Mouse (Mus musculus): ENCODE data around the gene Pnisr. TPM values are rescaled to one million over a fixed set of nuclear protein-coding genes. Genes with fewer than 3 reads are reported as not detected.

Gene Pnisr
- polyA plus RNA-seq (2014; fragmentation: Nextera tagmentation; extraction: Ambion mirVana) = 136 and 144 TPM in 2 replicates

DNA sequence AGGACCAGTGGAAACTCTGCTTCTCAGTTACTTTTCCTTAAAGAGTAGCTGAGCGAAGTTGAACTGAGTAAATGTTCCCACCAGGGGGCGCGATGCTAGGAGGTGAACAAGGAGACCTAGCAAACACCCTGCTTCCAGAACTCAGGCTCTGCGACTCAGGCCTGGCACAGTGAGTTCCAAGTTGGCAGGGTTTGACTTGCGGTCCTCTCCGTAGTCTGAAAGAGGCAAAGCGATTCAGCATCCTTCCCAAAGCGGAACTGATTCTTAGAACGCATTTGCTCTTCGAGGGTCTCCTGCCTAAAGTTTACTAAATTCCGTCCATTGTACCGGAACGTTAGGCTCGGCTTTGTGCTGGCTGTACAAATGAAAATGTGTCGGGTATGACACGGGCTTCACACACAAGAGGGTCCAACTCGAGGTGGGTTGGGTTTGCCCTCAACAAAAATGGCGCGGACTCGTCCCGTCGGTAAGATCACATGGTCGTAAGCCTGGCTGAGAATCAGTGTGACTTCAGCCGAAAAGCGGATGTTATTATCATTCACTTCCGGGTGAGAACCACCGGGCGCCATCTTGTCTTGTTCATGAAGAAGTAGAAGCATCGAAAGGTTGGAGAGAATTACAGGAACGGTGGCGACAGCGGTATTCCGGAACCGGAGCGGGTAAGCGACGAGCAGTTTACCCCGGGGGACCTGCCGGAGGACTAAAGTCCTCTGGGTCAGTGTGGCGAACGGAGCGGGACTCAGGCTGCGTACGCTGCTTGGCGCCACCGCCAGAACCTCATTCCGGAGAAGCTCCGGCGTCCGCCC, at the start of gene Pnisr:
TSS of gene Pnisr (plus strand) at position 103 of the 806 bp plus-strand sequence.
- Histone ChIP-seq H3K4me3 (ENCODE audit: low read depth, low read length) (peak within 1 kb of the TSS; percentile 95), H3K27me3 (replicated peaks; ENCODE audit: control insufficient read depth, insufficient read depth, low read length) (no peaks in the 10 kb centered on the region), H3K9me3 (ENCODE audit: control insufficient read depth, low read length) (no peaks in the 10 kb centered on the region), H3K9ac (ENCODE audit: low read length) (peak within 1 kb of the TSS; percentile 96), H3K4me1 (replicated peaks; ENCODE audit: control insufficient read depth, insufficient read depth, low read length) (peaks cover 8% of the 10 kb centered on the region; the same call in 1 of the 2 replicates), H3K27ac (ENCODE audit: low read depth) (peak within 1 kb of the TSS; percentile 92), H3K36me3 (ENCODE audit: control insufficient read depth, insufficient read depth, low read length) (no peaks in the 10 kb centered on the region), H3K4me2 (ENCODE audit: low read length) (peak within 1 kb of the TSS; percentile 63)
- peak; percentile 98 for DNase-seq (ENCODE audit: low spot score)
- ATAC-seq (replicated peaks; ENCODE audit: low FRiP score, low TSS enrichment, low read depth) = peak; percentile 98
- WGBS = under 1% methylated on average over 50 of the region's 50 CpGs

- Histone ChIP-seq H3K4me3 (ENCODE audit: low read depth, low read length) (no peak overlapping the region), H3K4me2 (ENCODE audit: low read length) (no peak overlapping the region), H3K9ac (ENCODE audit: low read length) (no peak overlapping the region), H3K9me3 (ENCODE audit: control insufficient read depth, low read length) (no peaks in the 10 kb centered on the region), H3K27ac (ENCODE audit: low read depth) (no peak overlapping the region), H3K27me3 (replicated peaks; ENCODE audit: control insufficient read depth, insufficient read depth, low read length) (no peaks in the 10 kb centered on the region), H3K36me3 (ENCODE audit: control insufficient read depth, insufficient read depth, low read length) (peaks cover 63% of the 10 kb centered on the region), H3K4me1 (replicated peaks; ENCODE audit: control insufficient read depth, insufficient read depth, low read length) (no peaks in the 10 kb centered on the region)
- ATAC-seq (replicated peaks; ENCODE audit: low FRiP score, low TSS enrichment, low read depth) (no peak), DNase-seq (ENCODE audit: low spot score) (no peak)
- 97% methylated on average over 1 of the region's 1 CpGs for WGBS
Observed at GRCm38 (mm10) chr4:21801013-21801412, 46.4 kb upstream of the Pnisr start.

GRCm38 (mm10) chr4:21801620-21802019, 45.8 kb upstream of the Pnisr start:
- no peak overlapping the region for H3K9ac ChIP-seq (ENCODE audit: low read length)
- no peak overlapping the region for H3K4me3 ChIP-seq (ENCODE audit: low read depth, low read length)
- no peaks in the 10 kb centered on the region for H3K9me3 ChIP-seq (ENCODE audit: control insufficient read depth, low read length)
- H3K36me3 ChIP-seq (ENCODE audit: control insufficient read depth, insufficient read depth, low read length) = peaks cover 69% of the 10 kb centered on the region
- no peaks in the 10 kb centered on the region for H3K27me3 ChIP-seq (replicated peaks; ENCODE audit: control insufficient read depth, insufficient read depth, low read length)
- DNase-seq (ENCODE audit: low spot score) = no peak
- no peak overlapping the region for H3K4me2 ChIP-seq (ENCODE audit: low read length)
- ATAC-seq (replicated peaks; ENCODE audit: low FRiP score, low TSS enrichment, low read depth) = no peak
- no peak overlapping the region for H3K27ac ChIP-seq (ENCODE audit: low read depth)
- WGBS = 93% methylated on average over 2 of the region's 2 CpGs
- no peaks in the 10 kb centered on the region for H3K4me1 ChIP-seq (replicated peaks; ENCODE audit: control insufficient read depth, insufficient read depth, low read length)

- Histone ChIP-seq H3K9me3 (ENCODE audit: control insufficient read depth, low read length) (no peaks in the 10 kb centered on the region), H3K36me3 (ENCODE audit: control insufficient read depth, insufficient read depth, low read length) (peaks cover 50% of the 10 kb centered on the region), H3K27me3 (replicated peaks; ENCODE audit: control insufficient read depth, insufficient read depth, low read length) (no peaks in the 10 kb centered on the region), H3K4me3 (ENCODE audit: low read depth, low read length) (no peak overlapping the region), H3K4me2 (ENCODE audit: low read length) (no peak overlapping the region), H3K4me1 (replicated peaks; ENCODE audit: control insufficient read depth, insufficient read depth, low read length) (no peaks in the 10 kb centered on the region), H3K9ac (ENCODE audit: low read length) (no peak overlapping the region), H3K27ac (ENCODE audit: low read depth) (no peak overlapping the region)
- ATAC-seq (replicated peaks; ENCODE audit: low FRiP score, low TSS enrichment, low read depth) (no peak), DNase-seq (ENCODE audit: low spot score) (no peak)
- WGBS = 85% methylated on average over 5 of the region's 5 CpGs
Observed at GRCm38 (mm10) chr4:21807204-21807603, 40.2 kb upstream of the Pnisr start.

DNA sequence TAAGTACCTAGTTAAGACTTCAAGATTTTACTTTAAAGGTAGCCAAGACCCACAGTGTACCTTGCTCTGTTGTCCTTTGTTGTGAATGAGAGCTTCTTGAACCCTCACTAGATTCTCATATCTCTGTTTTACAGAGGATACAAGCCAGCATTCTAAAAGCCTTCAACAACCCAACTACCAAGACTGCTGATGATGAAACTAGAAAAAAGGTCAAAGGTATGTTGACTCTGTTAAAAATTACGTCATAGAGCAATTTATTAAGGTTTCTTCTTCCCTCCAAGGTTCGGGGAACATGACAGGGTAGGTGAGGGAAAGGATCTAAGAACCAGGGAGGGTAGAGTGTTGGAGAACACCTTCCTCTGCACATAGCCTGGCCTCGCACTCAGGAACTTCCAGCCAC, 36.8 kb upstream of the Pnisr start:
- 82% methylated on average over 3 of the region's 3 CpGs for WGBS
- peaks cover 41% of the 10 kb centered on the region for H3K36me3 ChIP-seq (ENCODE audit: control insufficient read depth, insufficient read depth, low read length)
- no peak overlapping the region for H3K27ac ChIP-seq (ENCODE audit: low read depth)
- H3K9ac ChIP-seq (ENCODE audit: low read length) = no peak overlapping the region
- H3K4me1 ChIP-seq (replicated peaks; ENCODE audit: control insufficient read depth, insufficient read depth, low read length) = no peaks in the 10 kb centered on the region
- no peak overlapping the region for H3K4me3 ChIP-seq (ENCODE audit: low read depth, low read length)
- DNase-seq (ENCODE audit: low spot score) = no peak
- ATAC-seq (replicated peaks; ENCODE audit: low FRiP score, low TSS enrichment, low read depth) = no peak
- H3K4me2 ChIP-seq (ENCODE audit: low read length) = no peak overlapping the region
- H3K9me3 ChIP-seq (ENCODE audit: control insufficient read depth, low read length) = no peaks in the 10 kb centered on the region
- H3K27me3 ChIP-seq (replicated peaks; ENCODE audit: control insufficient read depth, insufficient read depth, low read length) = no peaks in the 10 kb centered on the region

- no peaks in the 10 kb centered on the region for H3K9me3 ChIP-seq (ENCODE audit: control insufficient read depth, low read length)
- DNase-seq (ENCODE audit: low spot score) = no peak
- WGBS = 93% methylated on average over 6 of the region's 6 CpGs
Observed at GRCm38 (mm10) chr4:21812635-21813034, 34.7 kb upstream of the Pnisr start.

DNA sequence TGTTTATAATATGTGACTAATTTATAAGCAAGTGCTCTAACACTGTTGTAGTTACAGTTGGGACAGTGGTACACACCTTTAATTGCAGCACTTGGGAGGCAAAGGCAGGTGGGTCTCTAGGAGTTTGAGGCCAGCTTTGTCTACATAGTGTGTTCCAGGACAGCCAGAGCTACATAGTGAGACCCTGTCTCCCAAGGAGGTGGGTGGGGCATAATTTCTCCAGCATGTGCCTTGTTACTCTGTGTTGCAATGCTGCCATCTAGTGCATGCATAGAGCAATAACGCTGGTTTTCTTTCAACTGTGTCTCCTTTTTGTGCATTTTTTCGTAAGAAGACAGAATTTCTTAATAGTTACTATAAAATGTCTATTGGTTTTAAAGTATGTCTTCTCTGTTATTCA, 33.4 kb upstream of the Pnisr start:
- no peaks in the 10 kb centered on the region for H3K9me3 ChIP-seq (ENCODE audit: control insufficient read depth, low read length)
- WGBS = 42% methylated on average over 2 of the region's 2 CpGs
- DNase-seq (ENCODE audit: low spot score) (peak; percentile 62), ATAC-seq (replicated peaks; ENCODE audit: low FRiP score, low TSS enrichment, low read depth) (peak; percentile 60; the same call in 1 of the 2 replicates)
- no peak overlapping the region for H3K4me2 ChIP-seq (ENCODE audit: low read length)
- H3K27me3 ChIP-seq (replicated peaks; ENCODE audit: control insufficient read depth, insufficient read depth, low read length) = no peaks in the 10 kb centered on the region
- peaks cover 57% of the 10 kb centered on the region for H3K36me3 ChIP-seq (ENCODE audit: control insufficient read depth, insufficient read depth, low read length)
- H3K27ac ChIP-seq (ENCODE audit: low read depth) = no peak overlapping the region
- no peak overlapping the region for H3K9ac ChIP-seq (ENCODE audit: low read length)
- H3K4me1 ChIP-seq (replicated peaks; ENCODE audit: control insufficient read depth, insufficient read depth, low read length) = no peaks in the 10 kb centered on the region
- H3K4me3 ChIP-seq (ENCODE audit: low read depth, low read length) = no peak overlapping the region

More at GRCm38 (mm10) chr4:21812635-21813034, 34.7 kb upstream of the Pnisr start:
- Histone ChIP-seq H3K36me3 (ENCODE audit: control insufficient read depth, insufficient read depth, low read length) (peaks cover 46% of the 10 kb centered on the region), H3K4me3 (ENCODE audit: low read depth, low read length) (no peak overlapping the region), H3K27me3 (replicated peaks; ENCODE audit: control insufficient read depth, insufficient read depth, low read length) (no peaks in the 10 kb centered on the region), H3K4me1 (replicated peaks; ENCODE audit: control insufficient read depth, insufficient read depth, low read length) (no peaks in the 10 kb centered on the region), H3K9ac (ENCODE audit: low read length) (no peak overlapping the region), H3K27ac (ENCODE audit: low read depth) (no peak overlapping the region), H3K4me2 (ENCODE audit: low read length) (no peak overlapping the region)
- ATAC-seq (replicated peaks; ENCODE audit: low FRiP score, low TSS enrichment, low read depth) = no peak

DNA sequence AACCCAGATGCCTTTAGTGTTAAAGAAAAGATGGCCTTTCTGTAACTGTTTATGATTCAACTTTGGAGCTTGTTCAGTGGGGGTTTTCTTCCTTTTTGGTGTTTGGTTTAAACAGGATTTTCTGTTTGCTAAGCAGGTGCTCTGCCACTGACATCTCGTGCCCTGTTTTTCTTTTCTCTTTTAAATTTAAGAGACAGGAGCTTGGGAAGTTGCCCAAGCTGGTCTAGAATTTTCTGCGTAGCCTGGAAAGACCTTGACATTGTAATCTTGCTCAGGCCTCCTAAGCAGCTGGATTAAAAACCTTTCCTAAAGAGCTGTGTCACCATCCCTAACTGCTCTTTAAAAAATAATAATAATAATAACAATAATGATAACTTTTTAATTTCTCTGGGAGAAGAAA, 20.8 kb upstream of the Pnisr start:
- peaks cover 46% of the 10 kb centered on the region for H3K36me3 ChIP-seq (ENCODE audit: control insufficient read depth, insufficient read depth, low read length)
- H3K4me3 ChIP-seq (ENCODE audit: low read depth, low read length) = no peak overlapping the region
- ATAC-seq (replicated peaks; ENCODE audit: low FRiP score, low TSS enrichment, low read depth) (no peak), DNase-seq (ENCODE audit: low spot score) (no peak)
- H3K4me2 ChIP-seq (ENCODE audit: low read length) = no peak overlapping the region
- H3K4me1 ChIP-seq (replicated peaks; ENCODE audit: control insufficient read depth, insufficient read depth, low read length) = no peaks in the 10 kb centered on the region
- H3K9me3 ChIP-seq (ENCODE audit: control insufficient read depth, low read length) = no peaks in the 10 kb centered on the region
- no peak overlapping the region for H3K9ac ChIP-seq (ENCODE audit: low read length)
- H3K27ac ChIP-seq (ENCODE audit: low read depth) = no peak overlapping the region
- no peaks in the 10 kb centered on the region for H3K27me3 ChIP-seq (replicated peaks; ENCODE audit: control insufficient read depth, insufficient read depth, low read length)
- 74% methylated on average over 2 of the region's 2 CpGs for WGBS

GRCm38 (mm10) chr4:21832844-21833243, 14.5 kb upstream of the Pnisr start:
- 97% methylated on average over 8 of the region's 8 CpGs for WGBS
- H3K4me1 ChIP-seq (replicated peaks; ENCODE audit: control insufficient read depth, insufficient read depth, low read length) = no peaks in the 10 kb centered on the region

More at GRCm38 (mm10) chr4:21832844-21833243, 14.5 kb upstream of the Pnisr start:
- Histone ChIP-seq H3K27me3 (replicated peaks; ENCODE audit: control insufficient read depth, insufficient read depth, low read length) (no peaks in the 10 kb centered on the region), H3K36me3 (ENCODE audit: control insufficient read depth, insufficient read depth, low read length) (peaks cover 29% of the 10 kb centered on the region), H3K4me2 (ENCODE audit: low read length) (no peak overlapping the region), H3K27ac (ENCODE audit: low read depth) (no peak overlapping the region), H3K9ac (ENCODE audit: low read length) (no peak overlapping the region), H3K9me3 (ENCODE audit: control insufficient read depth, low read length) (no peaks in the 10 kb centered on the region), H3K4me3 (ENCODE audit: low read depth, low read length) (no peak overlapping the region)
- DNase-seq (ENCODE audit: low spot score) (no peak), ATAC-seq (replicated peaks; ENCODE audit: low FRiP score, low TSS enrichment, low read depth) (no peak)

Data from intestine, embryonic 14.5 days (tissue).